Mouse (Mus musculus): ENCODE measurements around the gene Nptxr. TPM values are rescaled to one million over a fixed set of nuclear protein-coding genes. Genes with fewer than 3 reads are reported as not detected.

Gene Nptxr
- polyA plus RNA-seq, 1 experiment from 2014 or later = 1.8 TPM

GRCm38 (mm10) chr15:79796256-79796655 lies 8.3 kb downstream of the Nptxr start:
- Histone ChIP-seq H3K27me3 (replicated peaks; ENCODE audit: low read depth, poor library complexity, severe bottlenecking) (peaks cover 45% of the 10 kb centered on the region), H3K4me3 (no peak overlapping the region), H3K36me3 (replicated peaks) (no peaks in the 10 kb centered on the region), H3K9me3 (no peaks in the 10 kb centered on the region), H3K27ac (replicated peaks) (no peak overlapping the region), H3K4me1 (peaks cover 11% of the 10 kb centered on the region)
- WGBS = 91% methylated on average over 12 of the region's 12 CpGs
- no peak for DNase-seq (ENCODE audit: low spot score)

GRCm38 (mm10) chr15:79794173-79794572 lies 10.4 kb downstream of the Nptxr start:
- no peak overlapping the region for H3K27ac ChIP-seq (replicated peaks)
- peaks cover 17% of the 10 kb centered on the region for H3K4me1 ChIP-seq
- H3K27me3 ChIP-seq (replicated peaks; ENCODE audit: low read depth, poor library complexity, severe bottlenecking) = peaks cover 45% of the 10 kb centered on the region
- no peak overlapping the region for H3K4me3 ChIP-seq
- WGBS = 25% methylated on average over 20 of the region's 20 CpGs
- H3K9me3 ChIP-seq = no peaks in the 10 kb centered on the region
- peak; percentile 47 for DNase-seq (ENCODE audit: low spot score)
- H3K36me3 ChIP-seq (replicated peaks) = no peaks in the 10 kb centered on the region

GRCm38 (mm10) chr15:79793076-79793475 lies 11.5 kb downstream of the Nptxr start:
- H3K4me1 ChIP-seq = peaks cover 17% of the 10 kb centered on the region
- H3K27me3 ChIP-seq (replicated peaks; ENCODE audit: low read depth, poor library complexity, severe bottlenecking) = peaks cover 50% of the 10 kb centered on the region
- H3K9me3 ChIP-seq = no peaks in the 10 kb centered on the region
- 92% methylated on average over 9 of the region's 9 CpGs for WGBS
- H3K36me3 ChIP-seq (replicated peaks) = no peaks in the 10 kb centered on the region
- H3K4me3 ChIP-seq = no peak overlapping the region
- no peak for DNase-seq (ENCODE audit: low spot score)
- no peak overlapping the region for H3K27ac ChIP-seq (replicated peaks)

- Histone ChIP-seq H3K4me3 (peak overlapping the region; percentile 25; the same call in 1 of the 2 replicates), H3K27ac (replicated peaks) (no peak overlapping the region), H3K27me3 (replicated peaks; ENCODE audit: low read depth, poor library complexity, severe bottlenecking) (peaks cover 50% of the 10 kb centered on the region), H3K36me3 (replicated peaks) (no peaks in the 10 kb centered on the region), H3K9me3 (no peaks in the 10 kb centered on the region), H3K4me1 (peaks cover 21% of the 10 kb centered on the region)
- 21% methylated on average over 19 of the region's 19 CpGs for whole genome bisulfite sequencing
- peak; percentile 40 for DNase-seq (ENCODE audit: low spot score)
These were observed 12.1 kb downstream of the Nptxr start for GRCm38 (mm10) chr15:79792455-79792854.

GRCm38 (mm10) chr15:79791502-79791901 lies 13.1 kb downstream of the Nptxr start:
- H3K4me3 ChIP-seq = no peak overlapping the region
- H3K27ac ChIP-seq (replicated peaks) = no peak overlapping the region
- 4% methylated on average over 12 of the region's 12 CpGs for WGBS
- no peaks in the 10 kb centered on the region for H3K36me3 ChIP-seq (replicated peaks)
- peaks cover 28% of the 10 kb centered on the region for H3K4me1 ChIP-seq
- H3K27me3 ChIP-seq (replicated peaks; ENCODE audit: low read depth, poor library complexity, severe bottlenecking) = peaks cover 50% of the 10 kb centered on the region
- no peaks in the 10 kb centered on the region for H3K9me3 ChIP-seq
- peak; percentile 82 for DNase-seq (ENCODE audit: low spot score)

- 81% methylated on average over 6 of the region's 6 CpGs for WGBS
- no peaks in the 10 kb centered on the region for H3K9me3 ChIP-seq
- DNase-seq (ENCODE audit: low spot score) = no peak
- peaks cover 50% of the 10 kb centered on the region for H3K27me3 ChIP-seq (replicated peaks; ENCODE audit: low read depth, poor library complexity, severe bottlenecking)
- peaks cover 33% of the 10 kb centered on the region for H3K4me1 ChIP-seq
- H3K36me3 ChIP-seq (replicated peaks) = no peaks in the 10 kb centered on the region
- H3K4me3 ChIP-seq = no peak overlapping the region
- H3K27ac ChIP-seq (replicated peaks) = no peak overlapping the region
These were observed 13.7 kb downstream of the Nptxr start for GRCm38 (mm10) chr15:79790905-79791304.

GRCm38 (mm10) chr15:79790111-79790510 lies 14.5 kb downstream of the Nptxr start:
- no peak for DNase-seq (ENCODE audit: low spot score)
- no peak overlapping the region for H3K27ac ChIP-seq (replicated peaks)
- H3K27me3 ChIP-seq (replicated peaks; ENCODE audit: low read depth, poor library complexity, severe bottlenecking) = peaks cover 49% of the 10 kb centered on the region

GRCm38 (mm10) chr15:79787815-79788214 lies 16.8 kb downstream of the Nptxr start:
- H3K9me3 ChIP-seq = no peaks in the 10 kb centered on the region
- no peak for DNase-seq (ENCODE audit: low spot score)
- peaks cover 31% of the 10 kb centered on the region for H3K4me1 ChIP-seq
- no peak overlapping the region for H3K27ac ChIP-seq (replicated peaks)
- 60% methylated on average over 8 of the region's 8 CpGs for WGBS
- no peaks in the 10 kb centered on the region for H3K36me3 ChIP-seq (replicated peaks)
- no peak overlapping the region for H3K4me3 ChIP-seq
- H3K27me3 ChIP-seq (replicated peaks; ENCODE audit: low read depth, poor library complexity, severe bottlenecking) = peaks cover 31% of the 10 kb centered on the region

More at GRCm38 (mm10) chr15:79790111-79790510, 14.5 kb downstream of the Nptxr start:
- no peaks in the 10 kb centered on the region for H3K36me3 ChIP-seq (replicated peaks)
- no peaks in the 10 kb centered on the region for H3K9me3 ChIP-seq
- 59% methylated on average over 8 of the region's 8 CpGs for WGBS
- peaks cover 35% of the 10 kb centered on the region for H3K4me1 ChIP-seq
- no peak overlapping the region for H3K4me3 ChIP-seq

GRCm38 (mm10) chr15:79785056-79785455 lies 19.5 kb downstream of the Nptxr start:
- H3K9me3 ChIP-seq = no peaks in the 10 kb centered on the region
- H3K27ac ChIP-seq (replicated peaks) = no peak overlapping the region
- H3K4me3 ChIP-seq = no peak overlapping the region
- H3K27me3 ChIP-seq (replicated peaks; ENCODE audit: low read depth, poor library complexity, severe bottlenecking) = 0 out of 2 replicates have a peak, but pooled peaks cover 11% of the 10 kb centered on the region
- no peak for DNase-seq (ENCODE audit: low spot score)
- no peaks in the 10 kb centered on the region for H3K36me3 ChIP-seq (replicated peaks)
- WGBS = 58% methylated on average over 1 of the region's 1 CpGs
- peaks cover 23% of the 10 kb centered on the region; the same call in 1 of the 2 replicates for H3K4me1 ChIP-seq

- H3K27me3 ChIP-seq (replicated peaks; ENCODE audit: low read depth, poor library complexity, severe bottlenecking) = no peaks in the 10 kb centered on the region
- peaks cover 21% of the 10 kb centered on the region for H3K4me1 ChIP-seq
- H3K27ac ChIP-seq (replicated peaks) = no peak within 1 kb of the TSS
- no peak for DNase-seq (ENCODE audit: low spot score)
- no peak within 1 kb of the TSS for H3K4me3 ChIP-seq
- H3K9me3 ChIP-seq = no peaks in the 10 kb centered on the region
- H3K36me3 ChIP-seq (replicated peaks) = no peaks in the 10 kb centered on the region
These were observed 26.8 kb downstream of the Nptxr start, which contains the start of gene Dnal4 for GRCm38 (mm10) chr15:79777749-79778148. Dnal4 (minus strand) TSS chr15:79777849.

GRCm38 (mm10) chr15:79775662-79776061 lies 28.9 kb downstream of the Nptxr start:
- 69% methylated on average over 7 of the region's 7 CpGs for WGBS
- H3K4me1 ChIP-seq = peaks cover 22% of the 10 kb centered on the region
- no peak overlapping the region for H3K27ac ChIP-seq (replicated peaks)
- H3K4me3 ChIP-seq = no peak overlapping the region
- H3K36me3 ChIP-seq (replicated peaks) = no peaks in the 10 kb centered on the region
- H3K9me3 ChIP-seq = no peaks in the 10 kb centered on the region
- DNase-seq (ENCODE audit: low spot score) = no peak
- no peaks in the 10 kb centered on the region for H3K27me3 ChIP-seq (replicated peaks; ENCODE audit: low read depth, poor library complexity, severe bottlenecking)

GRCm38 (mm10) chr15:79774117-79775027 lies 30.2 kb downstream of the Nptxr start:
- H3K4me1 ChIP-seq = peaks cover 22% of the 10 kb centered on the region
- H3K36me3 ChIP-seq (replicated peaks) = no peaks in the 10 kb centered on the region
- H3K9me3 ChIP-seq = no peaks in the 10 kb centered on the region
- no peaks in the 10 kb centered on the region for H3K27me3 ChIP-seq (replicated peaks; ENCODE audit: low read depth, poor library complexity, severe bottlenecking)
- WGBS = under 1% methylated on average over 50 of the region's 50 CpGs
- peak; percentile 93 for DNase-seq (ENCODE audit: low spot score)
- peak overlapping the region; percentile 96 for H3K4me3 ChIP-seq
- peak overlapping the region; percentile 93 for H3K27ac ChIP-seq (replicated peaks)

All from embryonic facial prominence, embryonic 10.5 days (tissue).